20 mouse cellular contexts compared by ENCODE assay signal in genomic region chr3:144546490-144546889, GRCm38 (mm10). TPM values are rescaled to one million over a fixed set of nuclear protein-coding genes. Genes with fewer than 3 reads are reported as not detected.
DNase-seq lines count a peak whose midpoint lies in the region; ATAC-seq and TF ChIP-seq lines count a peak whose summit lies in the region.
"Had no signal": no experiment of that assay in that cellular context is flagged by ENCODE, and none has a peak within 500 bp of the region (broad histone marks: within the 10 kb centered on the region; RNA-seq: fewer than 3 reads in every experiment).

No protein-coding gene starts in this region.

- ATAC-seq in forebrain, embryonic 12.5 days (ENCODE audit: low FRiP score) = peak; percentile 22; the same call in 1 of the 2 replicates
- ATAC-seq in monocyte, adult 5-6 weeks (replicated peaks; ENCODE audit: insufficient number of reproducible peaks, low FRiP score, low TSS enrichment, poor library complexity, severe bottlenecking) = no peak
- ATAC-seq: CD4-positive, CD25-positive, alpha-beta regulatory T cell, adult 4 months; intestine, embryonic 16.5 days had no signal

- H3K36me3 ChIP-seq in forebrain, embryonic 12.5 days (replicated peaks) = no peaks in the 10 kb centered on the region
- H3K36me3 ChIP-seq in megakaryocyte, embryonic 14.5 days (replicated peaks; ENCODE audit: low read length) = peaks cover 6% of the 10 kb centered on the region
- H3K36me3 ChIP-seq: embryonic facial prominence, embryonic 13.5 days; heart, embryonic 13.5 days; kidney, embryonic 15.5 days; lung, embryonic 15.5 days had no signal

- H3K27me3 ChIP-seq in forebrain, embryonic 12.5 days = no peaks in the 10 kb centered on the region
- H3K27me3 ChIP-seq in megakaryocyte, embryonic 14.5 days (replicated peaks) = no peaks in the 10 kb centered on the region
- H3K27me3 ChIP-seq: embryonic facial prominence, embryonic 13.5 days; heart, embryonic 13.5 days; kidney, embryonic 15.5 days; lung, embryonic 15.5 days had no signal

- no peak overlapping the region for H3K9ac ChIP-seq in forebrain, embryonic 12.5 days
- H3K9ac ChIP-seq: embryonic facial prominence, embryonic 13.5 days; heart, embryonic 13.5 days; kidney, embryonic 15.5 days; lung, embryonic 15.5 days had no signal

- H3K4me2 ChIP-seq in forebrain, embryonic 12.5 days = peak overlapping the region; percentile 24; the same call in 1 of the 2 replicates
- H3K4me2 ChIP-seq: embryonic facial prominence, embryonic 13.5 days; heart, embryonic 13.5 days; kidney, embryonic 15.5 days; liver, embryonic 11.5 days; lung, embryonic 15.5 days had no signal

- WGBS in forebrain, embryonic 12.5 days = 45% methylated on average over 4 of the region's 4 CpGs

- no peak overlapping the region for H3K4me3 ChIP-seq in layer of hippocampus, adult 2 months
- no peak overlapping the region for H3K4me3 ChIP-seq in forebrain, embryonic 12.5 days (replicated peaks)
- H3K4me3 ChIP-seq in megakaryocyte, embryonic 14.5 days (replicated peaks) = peak overlapping the region; percentile 80
- H3K4me3 ChIP-seq: embryonic facial prominence, embryonic 13.5 days; heart, embryonic 13.5 days; kidney, embryonic 15.5 days; lung, embryonic 15.5 days had no signal

- no peak for TF ChIP-seq CTCF in layer of hippocampus, adult 2 months (conservative IDR thresholded peaks at IDR 0.05)
- TF ChIP-seq CTCF in brain, embryonic 14.5 days (IDR thresholded peaks at IDR 0.05; ENCODE audit: borderline replicate concordance, extremely low read depth, insufficient read depth, insufficient read length) = no peak

- peaks cover 41% of the 10 kb centered on the region for H3K4me1 ChIP-seq in forebrain, embryonic 12.5 days
- peaks cover 59% of the 10 kb centered on the region for H3K4me1 ChIP-seq in megakaryocyte, embryonic 14.5 days

- H3K27ac ChIP-seq in layer of hippocampus, adult 2 months = peak overlapping the region; percentile 58; the same call in 1 of the 2 replicates
- H3K27ac ChIP-seq in forebrain, embryonic 12.5 days = peak overlapping the region; percentile 79
- H3K27ac ChIP-seq: embryonic facial prominence, embryonic 13.5 days; heart, embryonic 13.5 days; kidney, embryonic 15.5 days; lung, embryonic 15.5 days; macrophage had no signal

- no peaks in the 10 kb centered on the region for H3K9me3 ChIP-seq in forebrain, embryonic 12.5 days
- no peaks in the 10 kb centered on the region for H3K9me3 ChIP-seq in megakaryocyte, embryonic 14.5 days
- H3K9me3 ChIP-seq: embryonic facial prominence, embryonic 13.5 days; heart, embryonic 13.5 days; kidney, embryonic 15.5 days; lung, embryonic 15.5 days had no signal

- DNase-seq in layer of hippocampus, adult 2 months (ENCODE audit: low spot score in 2 of 2) = no peak
- DNase-seq in layer of hippocampus, adult 18-20 months (ENCODE audit: low spot score in 2 of 2) = no peak
- peak; percentile 79 for DNase-seq in brain, embryonic 14.5 days (ENCODE audit: low read depth)
- no peak for DNase-seq in adrenal gland, postnatal 14 days
- DNase-seq: cerebellum, adult 11-12 months; gastrocnemius, postnatal 25 days; heart, postnatal 4 days; layer of hippocampus, postnatal 36 days; spleen, adult 18-20 months had no signal

- no peak for TF ChIP-seq POLR2A in brain, embryonic 14.5 days (IDR thresholded peaks at IDR 0.05; ENCODE audit: borderline replicate concordance, extremely low read depth, insufficient read depth, insufficient read length, poor library complexity, severe bottlenecking)

RNA-seq across cellular contexts. Expression of gene Hs2st1, which starts 23.5 kb away (rescaled TPM):
- 10 to 100 TPM; 38.4 to 40.5 TPM for total RNA-seq in layer of hippocampus, adult 2 months (2021)
- 10 to 100 TPM; 39.6 to 40.0 TPM for total RNA-seq in layer of hippocampus, adult 18-20 months (2021)
- 27.3 and 30.9 TPM in 2 replicates for polyA plus RNA-seq in brain, embryonic 14.5 days (2012; rRNA removed)
- polyA plus RNA-seq in forebrain, embryonic 12.5 days (2016; fragmentation: Nextera tagmentation; extraction: Ambion mirVana) = 35.7 and 39.1 TPM in 2 replicates
- polyA plus RNA-seq in megakaryocyte, embryonic 14.5 days (2012; ENCODE audit: insufficient read depth, low replicate concordance) = 1.5 and 3.8 TPM in 2 replicates
- total RNA-seq in monocyte, adult 5-6 weeks (2017) = 5.1 to 8.9 TPM (median 7.9 TPM) in 3 replicates
- 16.1 and 18.3 TPM in 2 replicates for total RNA-seq in adrenal gland, postnatal 14 days (2021)

RNA-seq across cellular contexts. Expression of gene Selenof, which starts 23.6 kb away (rescaled TPM):
- 100 to 1,000 TPM; 228 to 231 TPM for total RNA-seq in layer of hippocampus, adult 2 months (2021)
- total RNA-seq in layer of hippocampus, adult 18-20 months (2021) = 100 to 1,000 TPM; 210 to 219 TPM
- polyA plus RNA-seq in brain, embryonic 14.5 days (2012; rRNA removed) = 254 and 296 TPM in 2 replicates
- polyA plus RNA-seq in forebrain, embryonic 12.5 days (2016; fragmentation: Nextera tagmentation; extraction: Ambion mirVana) = 467 and 480 TPM in 2 replicates
- 4.8 and 35.5 TPM in 2 replicates for polyA plus RNA-seq in megakaryocyte, embryonic 14.5 days (2012; ENCODE audit: insufficient read depth, low replicate concordance)
- 435 to 653 TPM (median 627 TPM) in 3 replicates for total RNA-seq in monocyte, adult 5-6 weeks (2017)
- total RNA-seq in adrenal gland, postnatal 14 days (2021) = 256 and 261 TPM in 2 replicates
